Mouse (Mus musculus) heart, adult 2 months (tissue): ENCODE results near the gene Olfr1197. TPM values are rescaled to one million over a fixed set of nuclear protein-coding genes. Genes with fewer than 3 reads are reported as not detected.

Experiments used
- DNase-seq, 2 experiments: peaks; one replicate each; pipeline ENCODE4 v3.0.0; 2021
- H3K27ac ChIP-seq: fragments of 200-600 bp; 2 replicates; pipeline ENCODE4 v1.8.1; 2022
- H3K27me3 ChIP-seq: fragments of 200-500 bp; 2 replicates; pipeline ENCODE4 v1.6.1; 2012; ENCODE audit warnings: mild to moderate bottlenecking, low read length, inconsistent platforms, mixed read lengths; ENCODE audit not compliant: control insufficient read depth, insufficient read depth
- H3K36me3 ChIP-seq: fragments of 200-500 bp; 2 replicates; pipeline ENCODE4 v1.6.1; 2012; ENCODE audit warnings: low read length, inconsistent platforms; ENCODE audit not compliant: control insufficient read depth, insufficient read depth
- H3K4me1 ChIP-seq: fragments of 200-500 bp; 2 replicates; pipeline ENCODE4 v1.6.1; 2011; ENCODE audit warnings: low read length; ENCODE audit not compliant: control insufficient read depth, insufficient read depth
- H3K4me3 ChIP-seq: fragments of 200-600 bp; 2 replicates; pipeline ENCODE4 v1.8.1; 2022
- H3K79me2 ChIP-seq: fragments of 200-500 bp; replicated peaks from 2 replicates; pipeline ENCODE4 v1.6.1; 2012; ENCODE audit warnings: mild to moderate bottlenecking, inconsistent platforms, low read length, moderate library complexity, mixed read lengths; ENCODE audit not compliant: control insufficient read depth, insufficient read depth
- H3K9ac ChIP-seq: fragments of 200-500 bp; 2 replicates; pipeline ENCODE4 v1.6.1; 2012; ENCODE audit warnings: low read depth, mild to moderate bottlenecking, control low read depth, inconsistent platforms, low read length, mixed read lengths
- CTCF ChIP-seq: fragments of 200-600 bp; IDR thresholded peaks from 2 replicates; pipeline ENCODE4 v1.8.1; 2022; ENCODE audit warnings: antibody characterized with exemption, mild to moderate bottlenecking, moderate library complexity
- EP300 ChIP-seq: fragments of 200-500 bp; IDR thresholded peaks from 2 replicates; pipeline ENCODE4 v1.6.1; 2011; ENCODE audit warnings: low read depth, low read length, control low read depth; ENCODE audit not compliant: insufficient read depth
- POLR2A ChIP-seq: fragments of 200-500 bp; IDR thresholded peaks from 2 replicates; pipeline ENCODE4 v1.6.1; 2011; ENCODE audit warnings: mild to moderate bottlenecking, low read depth, low read length, control low read depth; ENCODE audit not compliant: insufficient read depth
- intact Hi-C: fragments of 180-260 bp; cut with DNase I; formaldehyde crosslinking; loops from one replicate; pipeline ENCODE4 v1.15.1; 2025
- polyA plus RNA-seq: library from polyadenylated mRNA; depleted of rRNA; stranded (reverse); fragments of >200 nt; gene quantifications from 2 replicates; pipeline ENCODE4 v1.2.3, GENCODE M21; 2012; rRNA removed
- total RNA-seq, 2 experiments: library from RNA; stranded (reverse); gene quantifications; 2 replicates each; pipeline ENCODE4 v1.2.3; 2021

Olfr1197 gene
- total and polyA plus RNA-seq, 3 experiments, result not detected

DNA sequence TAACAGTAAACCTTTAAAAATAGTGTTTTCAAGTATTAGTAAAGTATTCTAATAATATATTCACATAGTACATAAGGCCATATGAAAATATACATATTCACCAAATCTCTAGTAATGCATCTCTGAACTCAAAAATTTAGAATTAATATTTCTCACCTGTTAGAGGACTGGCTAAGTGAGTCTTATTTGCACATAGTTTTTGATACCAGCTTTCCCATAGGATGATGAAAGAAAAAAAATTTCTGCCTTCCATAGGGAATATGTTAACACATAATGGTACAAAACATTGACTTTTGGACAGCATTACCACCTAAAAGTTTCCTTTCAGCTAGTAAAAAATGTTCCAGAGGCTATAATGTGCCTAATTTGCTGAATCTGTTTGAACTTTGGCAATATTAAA is 43.1 kb downstream of the Olfr1197 start, which contains the start of gene Olfr1195:
Gene Olfr1195, minus strand, starts transcription at position 101 of the 400 bp plus-strand sequence.
- Histone ChIP-seq H3K27me3 (no peaks in the 10 kb centered on the region), H3K4me3 (no peak within 1 kb of the TSS), H3K79me2 (no peaks in the 10 kb centered on the region), H3K27ac (no peak within 1 kb of the TSS), H3K9ac (no peak within 1 kb of the TSS), H3K36me3 (no peaks in the 10 kb centered on the region), H3K4me1 (no peaks in the 10 kb centered on the region)
- no peak for DNase-seq
- intact Hi-C loops, result no loop called here
- TF ChIP-seq POLR2A, result no peak
- TF ChIP-seq CTCF, result no peak
- no peak for TF ChIP-seq EP300

Other genes starting within 250 kb of the Olfr1197 start
- not detected for gene Olfr1184, start 248.8 kb downstream of the Olfr1197 start, total RNA-seq
- gene Olfr1184, start 248.8 kb downstream of the Olfr1197 start, polyA plus RNA-seq, result not detected in 2 replicates
- gene Olfr1185-ps1, start 239.0 kb downstream of the Olfr1197 start, total RNA-seq, result not detected
- gene Olfr1185-ps1, start 239.0 kb downstream of the Olfr1197 start, polyA plus RNA-seq, result not detected in 2 replicates
- not detected for gene Olfr1186, start 213.8 kb downstream of the Olfr1197 start, total RNA-seq
- gene Olfr1186, start 213.8 kb downstream of the Olfr1197 start, polyA plus RNA-seq, result not detected in 2 replicates
- gene Olfr1188, start 175.4 kb downstream of the Olfr1197 start, total RNA-seq, result not detected
- gene Olfr1188, start 175.4 kb downstream of the Olfr1197 start, polyA plus RNA-seq, result not detected in 2 replicates
- not detected for gene Olfr1189, start 145.9 kb downstream of the Olfr1197 start, total RNA-seq
- gene Olfr1189, start 145.9 kb downstream of the Olfr1197 start, polyA plus RNA-seq, result not detected in 2 replicates
- gene Olfr1191-ps1, start 91.8 kb downstream of the Olfr1197 start, total RNA-seq, result not detected
- gene Olfr1191-ps1, start 91.8 kb downstream of the Olfr1197 start, polyA plus RNA-seq, result not detected in 2 replicates
- not detected for gene Olfr1192-ps1, start 83.9 kb downstream of the Olfr1197 start, total RNA-seq
- not detected in 2 replicates for gene Olfr1192-ps1, start 83.9 kb downstream of the Olfr1197 start, polyA plus RNA-seq
- gene Olfr1193, start 56.7 kb downstream of the Olfr1197 start, total RNA-seq, result not detected
- not detected in 2 replicates for gene Olfr1193, start 56.7 kb downstream of the Olfr1197 start, polyA plus RNA-seq
- not detected for gene Olfr1195, start 43.2 kb downstream of the Olfr1197 start, total RNA-seq
- gene Olfr1195, start 43.2 kb downstream of the Olfr1197 start, polyA plus RNA-seq, result not detected in 2 replicates
- gene Olfr1196, start 27.8 kb downstream of the Olfr1197 start, total RNA-seq, result not detected
- not detected in 2 replicates for gene Olfr1196, start 27.8 kb downstream of the Olfr1197 start, polyA plus RNA-seq
- not detected for gene Olfr1198, start 19.0 kb upstream of the Olfr1197 start, total RNA-seq
- not detected in 2 replicates for gene Olfr1198, start 19.0 kb upstream of the Olfr1197 start, polyA plus RNA-seq
- not detected for gene Olfr1199, start 28.1 kb upstream of the Olfr1197 start, total RNA-seq
- gene Olfr1199, start 28.1 kb upstream of the Olfr1197 start, polyA plus RNA-seq, result not detected in 2 replicates
- not detected for gene Olfr1200, start 38.1 kb upstream of the Olfr1197 start, total RNA-seq
- not detected in 2 replicates for gene Olfr1200, start 38.1 kb upstream of the Olfr1197 start, polyA plus RNA-seq
- not detected for gene Olfr1201, start 60.7 kb upstream of the Olfr1197 start, total RNA-seq
- gene Olfr1201, start 60.7 kb upstream of the Olfr1197 start, polyA plus RNA-seq, result not detected in 2 replicates
- gene Olfr1202, start 82.1 kb upstream of the Olfr1197 start, total RNA-seq, result under 1 TPM in 1 of 2 experiments, not detected in 1; 0.07 TPM
- not detected in 2 replicates for gene Olfr1202, start 82.1 kb upstream of the Olfr1197 start, polyA plus RNA-seq
- not detected for gene Olfr1205, start 97.4 kb upstream of the Olfr1197 start, total RNA-seq
- gene Olfr1205, start 97.4 kb upstream of the Olfr1197 start, polyA plus RNA-seq, result not detected in 2 replicates
- gene Olfr1204, start 116.9 kb upstream of the Olfr1197 start, total RNA-seq, result not detected
- gene Olfr1204, start 116.9 kb upstream of the Olfr1197 start, polyA plus RNA-seq, result not detected in 2 replicates
- gene Olfr1206, start 130.9 kb upstream of the Olfr1197 start, total RNA-seq, result not detected
- gene Olfr1206, start 130.9 kb upstream of the Olfr1197 start, polyA plus RNA-seq, result not detected in 2 replicates
- gene Olfr1208, start 169.9 kb upstream of the Olfr1197 start, total RNA-seq, result not detected
- not detected in 2 replicates for gene Olfr1208, start 169.9 kb upstream of the Olfr1197 start, polyA plus RNA-seq
- not detected for gene Olfr1209, start 182.8 kb upstream of the Olfr1197 start, total RNA-seq
- gene Olfr1209, start 182.8 kb upstream of the Olfr1197 start, polyA plus RNA-seq, result not detected in 2 replicates
- not detected for gene Olfr1211, start 205.7 kb upstream of the Olfr1197 start, total RNA-seq
- gene Olfr1211, start 205.7 kb upstream of the Olfr1197 start, polyA plus RNA-seq, result not detected in 2 replicates
- gene Olfr1212, start 221.6 kb upstream of the Olfr1197 start, total RNA-seq, result not detected
- not detected in 2 replicates for gene Olfr1212, start 221.6 kb upstream of the Olfr1197 start, polyA plus RNA-seq
- not detected for gene Gm13762, start 247.9 kb upstream of the Olfr1197 start, total RNA-seq
- not detected in 2 replicates for gene Gm13762, start 247.9 kb upstream of the Olfr1197 start, polyA plus RNA-seq